Mouse (Mus musculus): ENCODE data around the gene Rnf169. TPM values are rescaled to one million over a fixed set of nuclear protein-coding genes. Genes with fewer than 3 reads are reported as not detected.
"Not testable (repeated sequence)": the region's sequence is repeated elsewhere in the genome, so short reads cannot be mapped to it uniquely, and the experiment has no call there.

Gene Rnf169
- total and polyA plus RNA-seq, 2 experiments from 2014 or later = 4.3 to 23.6 TPM

DNA sequence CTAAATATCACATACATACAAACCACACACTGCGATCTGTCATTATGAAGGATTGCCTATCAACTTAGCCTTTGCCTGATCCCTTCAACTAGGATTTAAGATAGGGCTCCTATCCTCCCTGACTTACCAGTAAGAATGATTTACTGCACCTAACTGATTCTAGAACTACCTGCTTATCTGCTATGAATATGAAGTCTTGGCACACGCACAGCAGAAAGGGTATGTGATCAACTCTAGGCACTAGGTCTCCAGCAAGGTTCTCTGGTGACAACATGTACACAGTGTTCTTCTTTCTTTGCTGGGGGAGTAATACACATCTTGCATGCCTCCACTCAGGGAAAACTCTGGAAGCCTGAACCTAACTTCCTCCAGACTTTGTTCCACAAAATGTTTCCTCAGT lies 18.7 kb downstream of the Rnf169 start:
- Histone ChIP-seq H3K4me3 (ENCODE audit: low read depth, low read length) (no peak overlapping the region), H3K9ac (no peak overlapping the region), H3K4me2 (ENCODE audit: low read depth) (no peak overlapping the region), H3K4me1 (ENCODE audit: insufficient read depth) (peaks cover 30% of the 10 kb centered on the region), H3K27me3 (ENCODE audit: insufficient read depth, low read length) (no peaks in the 10 kb centered on the region), H3K9me3 (ENCODE audit: low read length) (no peaks in the 10 kb centered on the region), H3K36me3 (ENCODE audit: insufficient read depth) (no peaks in the 10 kb centered on the region), H3K27ac (ENCODE audit: low read depth, low read length) (no peak overlapping the region)
- ATAC-seq (no peak), DNase-seq (no peak)
- no peak for TF ChIP-seq CTCF (IDR thresholded peaks at IDR 0.05; ENCODE audit: low read depth)
- WGBS = 95% methylated on average over 2 of the region's 2 CpGs

DNA sequence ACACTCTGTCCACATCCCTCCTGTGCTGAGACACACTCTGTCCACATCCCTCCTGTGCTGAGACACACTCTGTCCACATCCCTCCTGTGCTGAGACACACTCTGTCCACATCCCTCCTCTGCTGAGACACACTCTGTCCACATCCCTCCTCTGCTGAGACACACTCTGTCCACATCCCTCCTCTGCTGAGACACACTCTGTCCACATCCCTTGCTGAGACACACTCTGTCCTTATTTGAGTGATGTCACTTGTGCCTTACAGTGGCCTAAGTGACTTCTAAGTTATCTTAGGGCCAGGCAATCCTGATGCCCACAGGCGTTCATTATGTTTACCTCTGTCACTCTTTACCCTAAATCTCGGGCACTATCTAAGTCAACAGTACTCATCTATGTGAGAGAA lies 19.7 kb downstream of the Rnf169 start:
- 85% methylated on average over 2 of the region's 2 CpGs for WGBS
- peaks cover 23% of the 10 kb centered on the region for H3K4me1 ChIP-seq (ENCODE audit: insufficient read depth)
- not testable (repeated sequence) for ATAC-seq; H3K4me2 ChIP-seq (ENCODE audit: low read depth); H3K27ac ChIP-seq (ENCODE audit: low read depth, low read length); H3K36me3 ChIP-seq (ENCODE audit: insufficient read depth); H3K27me3 ChIP-seq (ENCODE audit: insufficient read depth, low read length); H3K9me3 ChIP-seq (ENCODE audit: low read length); H3K9ac ChIP-seq; DNase-seq; H3K4me3 ChIP-seq (ENCODE audit: low read depth, low read length)

DNA sequence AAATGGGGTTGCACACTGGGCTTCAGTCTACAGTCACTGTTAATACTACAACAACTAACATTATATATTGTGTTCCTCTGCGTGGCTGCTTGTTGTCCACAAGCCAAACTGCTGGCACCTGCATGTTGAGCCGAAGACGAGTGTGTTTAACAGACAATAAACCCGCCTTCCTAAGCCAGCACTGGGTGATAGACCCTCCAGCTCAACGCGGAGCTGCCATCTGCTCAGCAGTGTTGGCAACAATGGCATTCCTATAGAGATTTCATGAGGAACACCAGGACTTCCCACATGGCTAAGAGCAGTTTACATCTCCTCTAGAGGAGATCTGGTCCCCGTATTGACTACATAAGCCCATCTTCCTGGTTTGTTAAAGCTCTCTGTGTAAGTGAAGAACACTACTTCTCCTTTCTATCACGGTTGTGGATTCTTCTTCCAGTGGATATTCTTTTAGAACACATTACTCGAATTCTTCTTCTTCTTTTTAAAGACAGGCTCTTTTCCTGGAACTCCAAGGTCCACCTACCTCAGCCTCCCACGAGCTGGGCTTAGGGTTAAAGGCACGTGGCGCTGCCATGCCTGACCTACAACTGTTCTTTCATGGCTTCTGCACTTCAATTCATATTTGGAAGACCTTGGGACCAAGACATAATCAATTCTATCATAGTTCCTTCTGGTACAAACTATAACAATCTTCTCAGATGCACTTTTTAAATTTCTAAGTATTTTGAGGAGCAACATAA lies 22.9 kb downstream of the Rnf169 start:
- ATAC-seq = no peak
- WGBS = 69% methylated on average over 12 of the region's 12 CpGs

DNA sequence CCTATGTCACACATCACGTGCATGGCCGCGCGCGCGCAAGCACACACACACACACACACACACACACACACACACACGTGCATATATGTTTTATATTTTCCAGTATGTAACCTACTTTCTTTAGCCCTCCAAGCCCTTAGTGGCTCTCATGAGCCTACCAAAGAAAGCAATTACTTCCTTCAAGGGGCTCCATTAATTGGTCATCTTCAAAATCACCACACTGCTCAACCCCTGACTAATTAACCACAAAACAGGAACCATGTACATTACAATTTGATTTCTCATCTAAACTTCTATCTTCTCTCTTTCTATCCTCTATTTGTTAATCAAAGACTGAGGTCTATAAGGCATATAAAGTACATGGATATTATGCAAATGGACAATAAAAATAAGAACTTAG lies 24.2 kb downstream of the Rnf169 start:
- no peak overlapping the region for H3K4me2 ChIP-seq (ENCODE audit: low read depth)
- H3K4me3 ChIP-seq (ENCODE audit: low read depth, low read length) = no peak overlapping the region
- no peaks in the 10 kb centered on the region for H3K9me3 ChIP-seq (ENCODE audit: low read length)
- H3K9ac ChIP-seq = no peak overlapping the region
- WGBS = 95% methylated on average over 7 of the region's 7 CpGs
- DNase-seq = no peak
- no peaks in the 10 kb centered on the region for H3K36me3 ChIP-seq (ENCODE audit: insufficient read depth)
- no peaks in the 10 kb centered on the region for H3K27me3 ChIP-seq (ENCODE audit: insufficient read depth, low read length)
- no peak overlapping the region for H3K27ac ChIP-seq (ENCODE audit: low read depth, low read length)
- no peak for TF ChIP-seq CTCF (IDR thresholded peaks at IDR 0.05; ENCODE audit: low read depth)
- ATAC-seq = no peak
- H3K4me1 ChIP-seq (ENCODE audit: insufficient read depth) = no peaks in the 10 kb centered on the region

More for the DNA sequence above, 22.9 kb downstream of the Rnf169 start:
- no peaks in the 10 kb centered on the region for H3K9me3 ChIP-seq (ENCODE audit: low read length)
- no peak overlapping the region for H3K4me3 ChIP-seq (ENCODE audit: low read depth, low read length)
- no peak overlapping the region for H3K9ac ChIP-seq
- no peaks in the 10 kb centered on the region for H3K36me3 ChIP-seq (ENCODE audit: insufficient read depth)
- H3K27ac ChIP-seq (ENCODE audit: low read depth, low read length) = no peak overlapping the region
- no peak overlapping the region for H3K4me2 ChIP-seq (ENCODE audit: low read depth)
- no peak for TF ChIP-seq CTCF (IDR thresholded peaks at IDR 0.05; ENCODE audit: low read depth)
- DNase-seq = no peak
- H3K27me3 ChIP-seq (ENCODE audit: insufficient read depth, low read length) = no peaks in the 10 kb centered on the region
- H3K4me1 ChIP-seq (ENCODE audit: insufficient read depth) = no peaks in the 10 kb centered on the region

DNA sequence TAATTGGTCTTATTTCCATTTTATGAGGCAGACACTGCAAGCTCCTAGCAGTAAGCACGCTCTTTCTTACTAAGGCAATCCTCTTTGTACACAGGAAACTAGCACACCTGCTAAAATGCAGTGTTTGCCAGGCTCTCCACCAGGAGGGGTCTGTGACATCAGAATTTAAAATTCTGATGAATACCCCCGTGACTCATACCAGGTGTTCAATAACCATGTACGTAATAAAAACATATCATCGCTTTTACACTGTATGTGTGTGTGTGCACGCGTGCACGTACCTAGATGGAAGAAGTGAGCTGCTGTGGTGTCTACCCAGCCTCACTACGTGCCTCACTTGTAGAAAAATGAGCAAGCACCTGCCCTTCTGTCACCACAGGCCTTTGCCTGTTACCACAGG lies 26.0 kb downstream of the Rnf169 start:
- 90% methylated on average over 8 of the region's 8 CpGs for WGBS
- H3K4me2 ChIP-seq (ENCODE audit: low read depth) = no peak overlapping the region
- H3K9ac ChIP-seq = no peak overlapping the region
- H3K27ac ChIP-seq (ENCODE audit: low read depth, low read length) = no peak overlapping the region; the same call in 1 of the 2 replicates
- H3K4me3 ChIP-seq (ENCODE audit: low read depth, low read length) = no peak overlapping the region
- DNase-seq (no peak), ATAC-seq (no peak)
- no peaks in the 10 kb centered on the region for H3K4me1 ChIP-seq (ENCODE audit: insufficient read depth)
- H3K36me3 ChIP-seq (ENCODE audit: insufficient read depth) = no peaks in the 10 kb centered on the region
- H3K9me3 ChIP-seq (ENCODE audit: low read length) = no peaks in the 10 kb centered on the region
- no peak for TF ChIP-seq CTCF (IDR thresholded peaks at IDR 0.05; ENCODE audit: low read depth)
- no peaks in the 10 kb centered on the region for H3K27me3 ChIP-seq (ENCODE audit: insufficient read depth, low read length)

DNA sequence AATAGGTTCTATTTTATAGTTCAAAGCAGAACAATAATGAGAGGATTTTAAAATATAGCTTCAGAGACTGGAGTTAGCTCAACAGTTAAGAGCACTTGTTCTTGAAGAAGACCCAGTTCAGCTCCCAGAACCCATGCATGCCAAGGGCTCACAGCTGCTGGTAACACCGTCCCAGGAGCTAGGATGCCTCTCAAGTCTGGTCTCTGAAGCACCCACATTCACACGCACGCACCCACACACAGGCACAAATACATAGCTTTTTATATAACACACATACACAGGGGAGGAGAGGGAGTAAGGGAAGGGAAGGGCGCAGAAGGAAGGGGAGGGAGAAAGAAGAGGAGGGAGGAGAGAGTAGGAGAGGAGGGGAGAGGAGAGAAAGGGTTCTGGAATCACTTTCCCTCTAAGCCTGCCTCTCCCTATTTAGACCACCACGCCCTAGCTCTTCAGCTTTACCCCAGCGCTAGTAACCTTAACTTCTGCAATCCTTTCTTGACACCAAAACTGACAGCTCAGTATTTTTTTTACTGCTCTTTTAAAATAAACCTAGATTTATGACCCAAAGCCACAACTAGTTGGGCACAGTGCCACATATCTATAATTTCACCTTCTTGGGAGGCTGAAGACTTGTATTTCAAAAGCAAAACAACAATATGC lies 26.7 kb downstream of the Rnf169 start:
- no peak overlapping the region for H3K9ac ChIP-seq
- no peak overlapping the region for H3K4me3 ChIP-seq (ENCODE audit: low read depth, low read length)
- H3K4me2 ChIP-seq (ENCODE audit: low read depth) = no peak overlapping the region
- TF ChIP-seq CTCF (IDR thresholded peaks at IDR 0.05; ENCODE audit: low read depth) = no peak
- DNase-seq (no peak), ATAC-seq (no peak)
- H3K27me3 ChIP-seq (ENCODE audit: insufficient read depth, low read length) = no peaks in the 10 kb centered on the region
- no peak overlapping the region for H3K27ac ChIP-seq (ENCODE audit: low read depth, low read length)
- no peaks in the 10 kb centered on the region for H3K36me3 ChIP-seq (ENCODE audit: insufficient read depth)
- H3K4me1 ChIP-seq (ENCODE audit: insufficient read depth) = no peaks in the 10 kb centered on the region
- 75% methylated on average over 6 of the region's 6 CpGs for WGBS
- no peaks in the 10 kb centered on the region for H3K9me3 ChIP-seq (ENCODE audit: low read length)

DNA sequence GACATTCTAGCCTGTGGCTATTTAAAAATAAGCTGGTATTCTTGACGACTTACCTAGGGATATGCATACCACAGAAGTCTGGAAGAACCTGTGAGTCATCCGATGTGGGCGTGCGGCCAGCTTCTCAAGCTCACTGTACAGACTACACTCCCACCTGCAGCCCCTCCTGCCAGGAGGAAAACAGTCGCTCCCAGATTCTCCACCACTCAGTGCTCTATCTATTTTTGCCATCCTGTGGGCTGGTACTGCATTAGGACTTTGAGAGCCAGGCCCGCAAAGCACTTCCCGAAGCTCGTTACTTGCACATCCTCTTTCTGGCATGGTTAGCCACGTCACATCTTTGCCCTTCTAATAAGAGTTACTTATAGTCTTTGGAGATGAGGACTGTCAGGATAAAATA lies 32.9 kb downstream of the Rnf169 start:
- 84% methylated on average over 9 of the region's 9 CpGs for WGBS
- no peaks in the 10 kb centered on the region for H3K4me1 ChIP-seq (ENCODE audit: insufficient read depth)
- H3K9ac ChIP-seq = no peak overlapping the region
- no peak for TF ChIP-seq CTCF (IDR thresholded peaks at IDR 0.05; ENCODE audit: low read depth)
- ATAC-seq (no peak; the same call in 1 of the 2 replicates), DNase-seq (no peak)
- H3K9me3 ChIP-seq (ENCODE audit: low read length) = no peaks in the 10 kb centered on the region
- H3K27ac ChIP-seq (ENCODE audit: low read depth, low read length) = no peak overlapping the region
- no peak overlapping the region for H3K4me2 ChIP-seq (ENCODE audit: low read depth)
- no peaks in the 10 kb centered on the region for H3K27me3 ChIP-seq (ENCODE audit: insufficient read depth, low read length)
- peaks cover 35% of the 10 kb centered on the region for H3K36me3 ChIP-seq (ENCODE audit: insufficient read depth)
- H3K4me3 ChIP-seq (ENCODE audit: low read depth, low read length) = no peak overlapping the region

Measured in forebrain, postnatal 0 days (tissue).